Mouse (Mus musculus): ENCODE data around the gene Zc3h13. TPM values are rescaled to one million over a fixed set of nuclear protein-coding genes. Genes with fewer than 3 reads are reported as not detected.

Gene Zc3h13
- 24.7 to 48.8 TPM (median 34.9 TPM) in 3 replicates for total RNA-seq (2017)

GRCm38 (mm10) chr14:75284193-75284915 is at the start of gene Zc3h13:
Zc3h13 (plus strand) TSS chr14:75284373.
- ATAC-seq (replicated peaks; ENCODE audit: insufficient number of reproducible peaks, low FRiP score, low TSS enrichment, poor library complexity, severe bottlenecking): peak; percentile 99

GRCm38 (mm10) chr14:75235552-75235951 is 48.6 kb upstream of the Zc3h13 start:
- no peak for ATAC-seq (replicated peaks; ENCODE audit: insufficient number of reproducible peaks, low FRiP score, low TSS enrichment, poor library complexity, severe bottlenecking)

DNA sequence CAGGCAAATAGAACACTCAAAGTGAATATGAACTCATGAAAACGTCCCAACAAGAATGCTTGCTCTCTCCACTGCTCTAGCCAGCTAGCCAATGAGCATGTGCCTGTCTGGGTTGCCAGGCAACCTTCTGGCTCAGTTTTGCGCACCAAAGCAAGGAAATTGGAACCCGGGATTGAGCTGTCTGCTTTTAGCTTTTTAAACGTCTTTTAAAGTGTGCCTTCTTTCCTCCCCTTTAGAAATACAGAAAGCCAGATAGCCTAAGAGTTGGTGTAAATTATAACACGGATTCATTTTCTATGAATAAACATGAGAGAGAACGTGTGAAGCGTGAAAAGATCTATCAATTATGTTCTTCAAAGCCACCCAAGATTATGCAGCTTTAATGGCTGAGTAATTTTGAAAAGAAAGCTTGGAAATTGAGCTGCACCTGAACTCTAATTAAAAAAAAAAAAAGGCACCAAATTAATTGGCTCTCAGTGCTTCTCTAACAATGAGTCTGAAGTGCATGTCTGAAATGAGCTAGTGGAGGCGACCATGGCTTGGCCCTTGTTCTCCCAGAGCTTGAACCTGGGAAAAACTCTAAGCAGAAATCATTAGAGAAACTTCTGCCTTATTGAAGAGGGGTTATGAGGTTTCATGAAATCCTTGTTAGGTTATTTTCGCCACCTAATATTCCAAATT is 48.1 kb upstream of the Zc3h13 start:
- no peak for ATAC-seq (replicated peaks; ENCODE audit: insufficient number of reproducible peaks, low FRiP score, low TSS enrichment, poor library complexity, severe bottlenecking)

- ATAC-seq (replicated peaks; ENCODE audit: insufficient number of reproducible peaks, low FRiP score, low TSS enrichment, poor library complexity, severe bottlenecking): no peak
Measured at GRCm38 (mm10) chr14:75236636-75237003, 47.6 kb upstream of the Zc3h13 start.

GRCm38 (mm10) chr14:75237096-75237495 is 47.1 kb upstream of the Zc3h13 start:
- no peak for ATAC-seq (replicated peaks; ENCODE audit: insufficient number of reproducible peaks, low FRiP score, low TSS enrichment, poor library complexity, severe bottlenecking)

- ATAC-seq (replicated peaks; ENCODE audit: insufficient number of reproducible peaks, low FRiP score, low TSS enrichment, poor library complexity, severe bottlenecking): no peak
Measured at GRCm38 (mm10) chr14:75238054-75238692, 46.0 kb upstream of the Zc3h13 start.

DNA sequence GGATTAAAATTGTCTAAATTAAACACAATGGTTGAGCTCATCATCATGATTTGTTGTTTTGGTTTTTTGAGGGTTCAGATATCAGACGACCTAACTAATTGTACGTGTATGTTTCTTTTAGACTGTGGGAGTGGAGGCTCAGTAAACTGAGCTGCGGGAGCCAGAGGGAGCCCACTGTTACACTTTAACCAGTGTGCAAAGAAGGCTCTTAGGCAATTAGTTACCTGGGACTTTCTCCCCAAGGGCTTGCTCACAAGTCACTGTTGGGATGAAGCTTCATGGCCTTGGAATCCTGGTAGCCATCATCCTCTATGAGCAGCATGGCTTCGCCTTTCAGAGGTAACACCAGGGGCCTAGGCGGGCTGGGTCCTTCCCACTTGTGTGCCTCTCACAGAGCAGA is 42.1 kb upstream of the Zc3h13 start, which contains the start of gene Cpb2:
Gene Cpb2, plus strand, starts transcription at position 201 of the 400 bp plus-strand sequence.
- ATAC-seq (replicated peaks; ENCODE audit: insufficient number of reproducible peaks, low FRiP score, low TSS enrichment, poor library complexity, severe bottlenecking): no peak

- ATAC-seq (replicated peaks; ENCODE audit: insufficient number of reproducible peaks, low FRiP score, low TSS enrichment, poor library complexity, severe bottlenecking): no peak
Measured at GRCm38 (mm10) chr14:75246024-75247000, 37.9 kb upstream of the Zc3h13 start.

DNA sequence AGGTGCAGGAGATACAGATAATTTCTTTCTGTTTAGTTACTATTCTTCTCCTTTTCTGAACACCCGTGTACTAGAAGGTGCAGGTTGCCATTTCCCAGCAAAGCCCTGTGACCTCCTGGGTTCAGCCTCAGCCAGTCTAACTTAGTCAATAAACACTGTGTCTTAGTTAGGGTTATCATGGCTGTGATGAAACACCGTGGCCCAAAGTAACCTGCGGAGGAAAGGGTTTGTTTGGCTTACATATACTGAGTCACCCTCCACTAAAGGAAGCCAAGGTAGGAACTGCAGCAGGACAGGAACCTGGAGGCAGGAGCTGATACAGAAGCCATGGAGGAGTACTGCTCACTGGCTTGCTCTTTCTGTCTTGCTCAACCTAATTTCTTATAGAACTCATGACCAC is 33.7 kb upstream of the Zc3h13 start:
- ATAC-seq (replicated peaks; ENCODE audit: insufficient number of reproducible peaks, low FRiP score, low TSS enrichment, poor library complexity, severe bottlenecking): no peak

DNA sequence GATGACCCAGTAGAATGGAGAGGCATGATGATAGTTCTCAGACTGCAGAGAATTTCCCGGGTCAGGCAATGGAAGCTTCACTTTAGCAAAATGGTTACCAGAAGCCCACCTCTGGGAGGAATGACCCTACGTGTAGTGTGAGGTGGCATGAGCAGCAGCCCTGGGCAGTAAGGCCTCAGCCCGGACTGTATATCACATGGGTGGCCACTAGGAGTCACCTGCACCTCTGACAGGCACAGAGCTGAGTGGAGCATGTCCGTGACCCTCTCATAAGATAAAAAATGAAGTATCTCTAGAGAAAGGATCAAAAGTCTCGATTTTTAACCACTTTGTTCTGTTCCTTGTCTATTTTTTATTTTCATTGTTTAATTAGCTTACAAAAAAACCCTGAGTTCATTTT is 27.7 kb upstream of the Zc3h13 start:
- ATAC-seq (replicated peaks; ENCODE audit: insufficient number of reproducible peaks, low FRiP score, low TSS enrichment, poor library complexity, severe bottlenecking): no peak

DNA sequence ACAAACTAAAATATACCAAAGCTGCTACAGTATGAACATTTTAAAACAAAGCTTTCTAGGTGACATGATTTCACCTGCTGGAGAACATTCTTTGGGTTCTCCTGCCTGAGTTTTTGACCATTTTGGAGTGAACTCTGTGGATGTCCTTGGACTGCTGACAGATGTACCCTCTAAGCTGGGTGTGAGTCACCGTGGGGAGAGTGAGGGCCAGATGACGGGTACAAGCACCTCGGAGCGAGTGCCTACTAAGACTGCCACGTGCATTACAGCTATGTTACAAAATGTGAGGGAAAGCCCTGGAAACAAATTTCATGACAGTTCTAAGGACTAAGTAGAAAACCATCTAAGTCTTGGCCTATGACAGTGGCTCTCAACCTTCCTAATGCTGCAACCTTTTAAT is 14.6 kb upstream of the Zc3h13 start:
- ATAC-seq (replicated peaks; ENCODE audit: insufficient number of reproducible peaks, low FRiP score, low TSS enrichment, poor library complexity, severe bottlenecking): no peak

- no peak for ATAC-seq (replicated peaks; ENCODE audit: insufficient number of reproducible peaks, low FRiP score, low TSS enrichment, poor library complexity, severe bottlenecking)
Measured at GRCm38 (mm10) chr14:75279716-75280115, 4.5 kb upstream of the Zc3h13 start.

DNA sequence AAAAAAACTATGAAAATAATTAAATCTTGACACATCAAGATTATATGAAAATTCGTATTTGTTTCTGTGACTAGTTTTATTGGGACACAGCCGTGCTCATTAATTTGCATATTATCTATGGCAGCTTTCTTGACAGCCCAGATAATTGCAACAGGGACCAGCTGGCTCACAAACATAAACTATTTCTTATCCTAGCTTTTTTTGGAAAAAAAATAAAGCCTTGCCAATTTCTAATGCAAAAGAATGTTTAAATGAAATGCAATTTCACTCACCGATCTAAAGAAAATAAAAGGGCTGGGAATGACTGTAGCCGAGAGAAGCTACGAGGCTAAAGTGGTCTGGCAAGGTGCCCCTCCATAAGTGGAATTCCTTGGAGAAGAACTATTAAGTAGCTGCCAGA is 3.8 kb upstream of the Zc3h13 start:
- ATAC-seq (replicated peaks; ENCODE audit: insufficient number of reproducible peaks, low FRiP score, low TSS enrichment, poor library complexity, severe bottlenecking): no peak

- peak; percentile 16; the same call in 1 of the 2 replicates for ATAC-seq (replicated peaks; ENCODE audit: insufficient number of reproducible peaks, low FRiP score, low TSS enrichment, poor library complexity, severe bottlenecking)
Measured at GRCm38 (mm10) chr14:75283609-75284192, 472 bp upstream of the Zc3h13 start.

GRCm38 (mm10) chr14:75301081-75301480 is 16.9 kb downstream of the Zc3h13 start:
- no peak for ATAC-seq (replicated peaks; ENCODE audit: insufficient number of reproducible peaks, low FRiP score, low TSS enrichment, poor library complexity, severe bottlenecking)

- ATAC-seq (replicated peaks; ENCODE audit: insufficient number of reproducible peaks, low FRiP score, low TSS enrichment, poor library complexity, severe bottlenecking): no peak
Measured at GRCm38 (mm10) chr14:75303807-75304206, 19.6 kb downstream of the Zc3h13 start.

DNA sequence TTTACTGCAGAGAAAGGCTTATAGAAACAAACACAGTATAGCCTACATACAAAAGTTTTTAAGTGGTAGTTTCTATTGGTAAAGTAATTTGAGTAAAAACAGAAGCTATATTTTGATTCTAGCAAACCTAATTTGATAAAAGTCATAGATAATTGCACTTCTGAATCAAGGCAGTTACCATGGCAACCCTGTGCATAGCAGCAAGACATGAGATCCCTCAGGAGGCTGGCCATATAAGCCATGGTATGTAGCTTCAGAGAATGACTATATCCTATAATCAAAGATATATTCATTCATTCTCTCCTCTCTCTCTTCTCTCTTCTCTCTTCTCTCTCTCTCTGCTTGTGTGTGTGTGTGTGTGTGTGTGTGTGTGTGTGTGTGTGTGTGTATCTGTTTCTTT is 23.7 kb downstream of the Zc3h13 start:
- ATAC-seq (replicated peaks; ENCODE audit: insufficient number of reproducible peaks, low FRiP score, low TSS enrichment, poor library complexity, severe bottlenecking): no peak

DNA sequence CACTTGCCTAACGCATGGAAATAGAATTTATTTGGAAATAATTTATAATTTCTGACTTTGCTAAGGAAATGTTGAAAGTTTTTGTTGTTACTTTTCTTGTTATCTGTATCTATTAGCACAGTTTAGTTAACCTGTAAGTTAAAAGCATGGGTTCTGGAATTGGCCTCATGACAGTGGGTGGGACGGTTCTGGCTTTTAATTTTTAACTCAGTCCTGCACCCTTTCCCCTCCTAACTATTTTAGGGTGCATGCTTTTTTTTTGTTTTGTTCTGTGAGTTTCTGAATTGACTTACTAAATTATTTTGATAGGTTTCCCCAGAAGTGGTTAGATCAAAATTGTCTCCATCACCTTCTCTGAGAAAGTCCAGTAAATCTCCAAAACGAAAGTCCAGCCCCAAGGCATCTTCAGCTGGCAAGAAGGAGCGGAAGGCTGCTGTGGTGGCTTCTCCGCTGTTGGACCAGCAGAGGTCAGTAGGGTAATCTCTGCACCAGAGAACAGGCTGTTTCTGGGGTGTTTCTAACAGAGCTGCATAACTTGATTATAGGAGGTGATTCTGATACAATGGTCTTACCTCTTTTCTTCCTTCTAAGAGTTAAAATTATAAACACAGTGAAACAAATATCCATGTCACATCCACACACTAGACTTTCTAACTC is 25.3 kb downstream of the Zc3h13 start:
- no peak for ATAC-seq (replicated peaks; ENCODE audit: insufficient number of reproducible peaks, low FRiP score, low TSS enrichment, poor library complexity, severe bottlenecking)
